Mouse (Mus musculus) megakaryocyte, embryonic 14.5 days (primary cell): ENCODE data around the gene Mpdu1.

ENCODE experiments used
- FLI1 ChIP-seq: IDR thresholded peaks from 2 replicates; pipeline ENCODE4 v1.6.1; 2012; ENCODE audit warnings: low read length, inconsistent platforms, mixed read lengths
- GATA1 ChIP-seq: IDR thresholded peaks from 3 replicates; pipeline ENCODE4 v1.6.1; 2012; ENCODE audit warnings: mixed read lengths, low read length, inconsistent platforms, borderline replicate concordance

DNA sequence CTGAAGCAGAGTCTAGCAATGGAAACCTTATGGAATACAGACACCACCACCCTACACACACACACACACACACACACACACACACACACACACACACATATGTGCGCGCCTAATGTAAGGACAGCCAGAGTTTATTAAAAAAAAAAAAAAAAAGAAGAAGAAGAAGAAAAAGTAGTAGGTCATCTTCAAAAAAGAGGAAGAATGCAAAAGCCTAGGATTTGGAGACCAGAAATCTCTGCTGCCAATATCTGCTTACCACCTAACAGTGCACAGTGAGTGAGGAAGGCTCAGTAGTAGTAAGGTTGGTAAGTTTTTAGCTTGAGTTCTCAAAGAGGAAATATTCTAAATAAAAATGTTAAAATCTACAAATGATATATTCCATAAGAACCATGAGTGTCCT, 16.7 kb upstream of the Mpdu1 start:
- TF ChIP-seq GATA1 (no peak), FLI1 (no peak)
